21 mouse cellular contexts compared by ENCODE assay signal in the genomic region with DNA sequence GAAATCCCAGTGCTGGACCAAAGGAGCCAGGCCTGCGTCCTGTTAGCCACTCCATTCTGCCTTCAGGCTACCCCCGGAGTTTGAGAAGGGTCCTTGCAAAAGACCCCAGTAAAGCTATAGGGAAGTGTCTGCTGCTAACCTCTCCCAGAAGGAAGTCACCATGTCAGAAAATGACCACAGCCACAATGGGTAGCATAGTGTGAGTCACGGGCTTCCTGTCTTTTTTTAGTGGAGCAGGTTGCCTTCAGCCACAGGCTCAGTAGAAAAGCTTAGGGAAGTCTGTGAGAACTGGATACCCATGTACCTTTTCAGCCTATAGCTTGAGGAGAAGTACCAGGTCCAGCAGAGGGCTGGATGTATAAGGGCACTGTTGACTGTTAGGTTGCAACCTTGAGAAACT.
DNase-seq lines count a peak whose midpoint lies in the region; ATAC-seq and TF ChIP-seq lines count a peak whose summit lies in the region.
"Had no signal": no experiment of that assay in that cellular context is flagged by ENCODE, and none has a peak within 500 bp of the region (broad histone marks: within the 10 kb centered on the region; RNA-seq: fewer than 3 reads in every experiment).

No protein-coding gene starts in this region.

- no peak for ATAC-seq in heart, postnatal 0 days (ENCODE audit: insufficient read depth, low read depth)
- peak; percentile 70 to 72 for ATAC-seq in hematopoietic stem cell, adult 5-6 weeks (replicated peaks in 1 of 2; ENCODE audit: insufficient read depth in 1 of 2, low FRiP score in 2 of 2, low TSS enrichment in 1 of 2, low read depth in 1 of 2, poor library complexity in 2 of 2, severe bottlenecking in 2 of 2)
- ATAC-seq in megakaryocyte progenitor cell, adult 5-6 weeks (replicated peaks; ENCODE audit: poor library complexity) = peak; percentile 85
- ATAC-seq in monocyte, adult 5-6 weeks (replicated peaks; ENCODE audit: insufficient number of reproducible peaks, low FRiP score, low TSS enrichment, poor library complexity, severe bottlenecking) = no peak
- ATAC-seq: activated CD4-positive, CD25-positive, alpha-beta regulatory T cell, adult 4 months; forebrain, postnatal 0 days; lung, postnatal 0 days had no signal

- H3K27me3 ChIP-seq in heart, embryonic 10.5 days (ENCODE audit: insufficient read depth, poor library complexity, severe bottlenecking) = 0 out of 2 replicates have a peak, but pooled peaks cover 5% of the 10 kb centered on the region
- H3K27me3 ChIP-seq in heart, postnatal 0 days (ENCODE audit: control insufficient read depth, insufficient read depth, low read length) = no peaks in the 10 kb centered on the region
- H3K27me3 ChIP-seq: embryonic facial prominence, embryonic 12.5 days; stomach, embryonic 15.5 days had no signal

- WGBS in heart, embryonic 10.5 days = 51% methylated on average over 3 of the region's 3 CpGs
- WGBS in heart, postnatal 0 days = 45% methylated on average over 3 of the region's 3 CpGs

- peak overlapping the region; percentile 32; the same call in 1 of the 2 replicates for H3K4me2 ChIP-seq in heart, postnatal 0 days (ENCODE audit: low read depth, low read length)
- H3K4me2 ChIP-seq: embryonic facial prominence, embryonic 12.5 days; hindbrain, embryonic 14.5 days; stomach, embryonic 15.5 days had no signal

- H3K36me3 ChIP-seq in heart, embryonic 10.5 days = no peaks in the 10 kb centered on the region
- no peaks in the 10 kb centered on the region for H3K36me3 ChIP-seq in heart, postnatal 0 days (replicated peaks; ENCODE audit: control insufficient read depth, insufficient read depth, low read length)
- H3K36me3 ChIP-seq: embryonic facial prominence, embryonic 12.5 days; G1E; stomach, embryonic 15.5 days had no signal

- H3K9me3 ChIP-seq in heart, embryonic 10.5 days = no peaks in the 10 kb centered on the region
- no peaks in the 10 kb centered on the region for H3K9me3 ChIP-seq in heart, postnatal 0 days (replicated peaks; ENCODE audit: control insufficient read depth, low read length)
- H3K9me3 ChIP-seq: embryonic facial prominence, embryonic 12.5 days; G1E; stomach, embryonic 15.5 days had no signal

- DNase-seq in heart, embryonic 10.5 days (ENCODE audit: low spot score) = no peak
- no peak for DNase-seq in heart, postnatal 10 days
- no peak for DNase-seq in heart, postnatal 0 days (ENCODE audit: low spot score)
- DNase-seq in heart, adult 8-10 months (ENCODE audit: low spot score) = no peak
- no peak for DNase-seq in left cerebral cortex, adult 8-10 months (ENCODE audit: low spot score in 2 of 2)
- DNase-seq: adrenal gland, postnatal 14 days; cerebellum, adult 2 months; forebrain, postnatal 0 days; liver; right cerebral cortex, postnatal 25 days; thymus, adult 18-20 months; thymus, postnatal 4 days had no signal

- TF ChIP-seq EP300 in heart, postnatal 0 days (IDR thresholded peaks at IDR 0.05; ENCODE audit: low read depth) = no peak

- intact Hi-C loops in heart, postnatal 10 days (cut with DNase I) = no loop called here

- peak overlapping the region; percentile 82 for H3K27ac ChIP-seq in heart, embryonic 10.5 days
- peak overlapping the region; percentile 54 for H3K27ac ChIP-seq in heart, postnatal 0 days (ENCODE audit: low read depth)
- H3K27ac ChIP-seq: embryonic facial prominence, embryonic 12.5 days; hindbrain, embryonic 14.5 days; stomach, embryonic 15.5 days had no signal

- TF ChIP-seq CTCF in heart, postnatal 0 days (IDR thresholded peaks at IDR 0.05; ENCODE audit: low read depth) = no peak

- no peak overlapping the region; the same call in 1 of the 2 replicates for H3K4me3 ChIP-seq in heart, embryonic 10.5 days
- H3K4me3 ChIP-seq in heart, postnatal 0 days (ENCODE audit: low read depth, low read length) = no peak overlapping the region
- H3K4me3 ChIP-seq: embryonic facial prominence, embryonic 12.5 days; stomach, embryonic 15.5 days had no signal

- H3K4me1 ChIP-seq in heart, embryonic 10.5 days = peaks cover 71% of the 10 kb centered on the region
- peaks cover 48% of the 10 kb centered on the region for H3K4me1 ChIP-seq in heart, postnatal 0 days (ENCODE audit: control insufficient read depth, insufficient read depth)

- H3K9ac ChIP-seq in heart, postnatal 0 days (replicated peaks; ENCODE audit: low read depth, low read length) = no peak overlapping the region
- H3K9ac ChIP-seq: embryonic facial prominence, embryonic 12.5 days; forebrain, postnatal 0 days; hindbrain, embryonic 14.5 days; stomach, embryonic 15.5 days had no signal

Comparison
In these comparisons a context has a peak if more than half of its experiments do, and no peak if none do; other contexts are left out.
1. ATAC-seq: peak in hematopoietic stem cell, adult 5-6 weeks (2 of 2) and megakaryocyte progenitor cell, adult 5-6 weeks (single experiment); none in heart, postnatal 0 days (single experiment) and monocyte, adult 5-6 weeks (single experiment).